9 mouse cellular contexts compared by ENCODE assay signal in the genomic region with DNA sequence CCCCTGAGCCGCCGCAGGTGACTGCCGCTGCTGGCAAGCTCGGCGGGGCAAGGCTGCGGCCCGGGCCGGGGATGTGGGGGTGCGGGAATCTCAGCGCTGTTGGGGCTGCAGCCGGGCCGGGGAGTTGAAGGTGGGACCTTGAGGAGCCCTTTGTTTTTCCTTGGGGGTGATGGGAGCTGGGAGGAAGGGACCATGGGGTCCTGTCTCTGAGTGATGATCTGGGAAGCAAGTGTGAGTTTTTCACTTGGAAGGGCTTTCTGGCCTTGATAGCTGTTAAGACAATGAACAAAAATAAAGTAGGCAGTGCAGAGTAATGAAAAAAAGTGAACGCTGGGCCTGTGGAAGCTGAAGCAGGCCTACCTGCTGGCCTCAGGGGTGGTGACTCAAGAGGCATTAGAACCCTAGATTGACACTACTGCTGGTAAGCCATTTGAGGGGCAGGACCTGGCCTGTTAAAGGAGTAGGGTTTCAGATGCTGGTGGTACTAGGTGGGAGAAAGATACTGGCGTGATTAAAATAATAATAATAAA. TPM values are rescaled to one million over a fixed set of nuclear protein-coding genes. Genes with fewer than 3 reads are reported as not detected.
DNase-seq lines count a peak whose midpoint lies in the region; ATAC-seq and TF ChIP-seq lines count a peak whose summit lies in the region.
"Had no signal": no experiment of that assay in that cellular context is flagged by ENCODE, and none has a peak within 500 bp of the region (broad histone marks: within the 10 kb centered on the region; RNA-seq: fewer than 3 reads in every experiment).

No protein-coding gene starts in this region.

- no peak for TF ChIP-seq POLR2A in limb, embryonic 14.5 days (IDR thresholded peaks at IDR 0.05; ENCODE audit: borderline replicate concordance, extremely low read depth, insufficient read depth, insufficient read length)

- 6% methylated on average over 14 of the region's 14 CpGs for WGBS in limb, embryonic 14.5 days

- H3K27ac ChIP-seq in gastrocnemius, adult 2 months: peak overlapping the region; percentile 12; the same call in 1 of the 2 replicates
- no peak overlapping the region for H3K27ac ChIP-seq in limb, embryonic 14.5 days (replicated peaks; ENCODE audit: low read depth, low read length)

- H3K27me3 ChIP-seq in limb, embryonic 14.5 days (ENCODE audit: control insufficient read depth, insufficient read depth, low read length): peaks cover 55% of the 10 kb centered on the region

- ATAC-seq in limb, embryonic 14.5 days (ENCODE audit: low FRiP score, low read depth): no peak

- peaks cover 18% of the 10 kb centered on the region for H3K4me1 ChIP-seq in limb, embryonic 14.5 days (ENCODE audit: control insufficient read depth, insufficient read depth, low read length)

- peak overlapping the region; percentile 83 for H3K4me3 ChIP-seq in gastrocnemius, adult 2 months
- H3K4me3 ChIP-seq in limb, embryonic 14.5 days (replicated peaks; ENCODE audit: low read length): peak overlapping the region; percentile 55
- H3K4me3 ChIP-seq: erythroblast, embryonic 14.5 days had no signal

- H3K9ac ChIP-seq in limb, embryonic 14.5 days (ENCODE audit: low read depth, low read length, severe bottlenecking): peak overlapping the region; percentile 58

- H3K9me3 ChIP-seq in limb, embryonic 14.5 days (ENCODE audit: control insufficient read depth, low read length): no peaks in the 10 kb centered on the region

- intact Hi-C loops in gastrocnemius, adult 2 months (cut with DNase I): loop anchor here (10.0 kb wide), 1 partner anchor 1128 kb away; the partner anchor contains the start of gene Rcbtb1

- H3K4me2 ChIP-seq in limb, embryonic 14.5 days (replicated peaks; ENCODE audit: low read depth, low read length, severe bottlenecking): peak overlapping the region; percentile 97

- no peak for DNase-seq in gastrocnemius, adult 2 months
- no peak for DNase-seq in gastrocnemius, postnatal 10 days
- peak; percentile 34 for DNase-seq in thymus, postnatal 4 days
- DNase-seq in thymus, postnatal 25 days: no peak
- DNase-seq in limb, embryonic 14.5 days (ENCODE audit: low spot score): no peak
- DNase-seq in frontal cortex, postnatal 10 days (ENCODE audit: low spot score in 2 of 2): no peak
- no peak for DNase-seq in lung, postnatal 10 days
- no peak for DNase-seq in ovary, postnatal 10 days (ENCODE audit: low spot score)

- no peak for TF ChIP-seq CTCF in gastrocnemius, adult 2 months (IDR thresholded peaks at IDR 0.05)

- H3K36me3 ChIP-seq in limb, embryonic 14.5 days (ENCODE audit: control insufficient read depth, insufficient read depth, low read length): no peaks in the 10 kb centered on the region

RNA-seq across cellular contexts. Expression of gene Fgf9, which starts 6.4 kb away (rescaled TPM):
- total RNA-seq in gastrocnemius, adult 2 months (2021): 1 to 10 TPM; 1.3 to 2.8 TPM
- total RNA-seq in gastrocnemius, postnatal 10 days (2021): 1 to 10 TPM; 1.2 to 1.8 TPM
- polyA plus RNA-seq in limb, embryonic 14.5 days (2012; rRNA removed): 5.2 and 5.3 TPM in 2 replicates
- polyA plus RNA-seq in limb, embryonic 14.5 days (2014; fragmentation: Nextera tagmentation; extraction: Ambion mirVana): 10.2 and 10.4 TPM in 2 replicates
- polyA plus RNA-seq: erythroblast, embryonic 14.5 days had no signal
